ENCODE assay signal across 16 mouse cellular contexts in genomic region chr8:120094801-120095200, GRCm38 (mm10).
"Had no signal": no experiment of that assay in that cellular context is flagged by ENCODE, and none has a peak within 500 bp of the region (broad histone marks: within the 10 kb centered on the region; RNA-seq: fewer than 3 reads in every experiment).

No protein-coding gene starts in this region.

- H3K9ac ChIP-seq: limb, embryonic 12.5 days; liver, embryonic 15.5 days; midbrain, embryonic 15.5 days; neural tube, embryonic 13.5 days; stomach, embryonic 15.5 days had no signal

- ATAC-seq: lung, postnatal 0 days; midbrain, embryonic 15.5 days had no signal

- DNase-seq: kidney, adult 11 months; kidney, adult 9 months; kidney, postnatal 36 days; liver; lung, adult 2 months; lung, postnatal 4 days; right cerebral cortex, postnatal 4 days; thymus, postnatal 14 days had no signal

- H3K27me3 ChIP-seq: liver, embryonic 15.5 days; midbrain, embryonic 15.5 days; neural tube, embryonic 13.5 days; stomach, embryonic 15.5 days had no signal

- H3K4me3 ChIP-seq: limb, embryonic 12.5 days; liver, embryonic 15.5 days; midbrain, embryonic 10.5 days; midbrain, embryonic 15.5 days; neural tube, embryonic 13.5 days; stomach, embryonic 15.5 days had no signal

- H3K9me3 ChIP-seq: limb, embryonic 12.5 days; liver, embryonic 15.5 days; midbrain, embryonic 15.5 days; neural tube, embryonic 13.5 days; stomach, embryonic 15.5 days had no signal

- H3K4me2 ChIP-seq: limb, embryonic 12.5 days; liver, embryonic 15.5 days; midbrain, embryonic 15.5 days; neural tube, embryonic 13.5 days; stomach, embryonic 15.5 days had no signal

- H3K27ac ChIP-seq: kidney, postnatal 0 days; limb, embryonic 12.5 days; liver, embryonic 15.5 days; midbrain, embryonic 10.5 days; midbrain, embryonic 15.5 days; neural tube, embryonic 13.5 days; stomach, embryonic 15.5 days had no signal
